Mouse (Mus musculus): Measurements from ENCODE around the gene Mpp3. TPM values are rescaled to one million over a fixed set of nuclear protein-coding genes. Genes with fewer than 3 reads are reported as not detected.

Mpp3 gene
- polyA plus RNA-seq, 1 experiment from 2014 or later: 34.2 TPM

DNA sequence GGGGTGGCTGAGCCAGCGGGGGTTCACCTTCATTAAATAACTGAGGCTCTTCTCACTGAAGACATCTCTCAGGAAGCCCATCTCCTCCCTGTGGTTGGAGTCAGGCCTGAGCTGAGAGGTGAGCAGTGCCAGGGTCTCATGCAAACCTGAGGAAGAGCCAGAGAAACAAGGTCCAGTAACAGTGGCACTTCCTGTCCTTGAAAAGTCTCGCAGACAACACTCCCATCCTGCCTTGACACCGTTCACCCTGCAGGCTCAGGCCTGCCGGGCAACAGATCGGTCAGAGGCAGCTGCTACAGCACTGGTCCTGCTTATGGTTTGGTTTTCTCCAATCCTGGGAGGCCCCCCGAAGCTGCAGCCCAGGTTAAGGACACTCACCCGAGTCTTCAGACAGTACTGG, 2.9 kb downstream of the Mpp3 start:
- DNase-seq (ENCODE audit: low spot score): no peak
- WGBS: 39% methylated on average over 7 of the region's 7 CpGs
- peaks cover 23% of the 10 kb centered on the region for H3K4me1 ChIP-seq (ENCODE audit: control insufficient read depth, insufficient read depth, low read length)

DNA sequence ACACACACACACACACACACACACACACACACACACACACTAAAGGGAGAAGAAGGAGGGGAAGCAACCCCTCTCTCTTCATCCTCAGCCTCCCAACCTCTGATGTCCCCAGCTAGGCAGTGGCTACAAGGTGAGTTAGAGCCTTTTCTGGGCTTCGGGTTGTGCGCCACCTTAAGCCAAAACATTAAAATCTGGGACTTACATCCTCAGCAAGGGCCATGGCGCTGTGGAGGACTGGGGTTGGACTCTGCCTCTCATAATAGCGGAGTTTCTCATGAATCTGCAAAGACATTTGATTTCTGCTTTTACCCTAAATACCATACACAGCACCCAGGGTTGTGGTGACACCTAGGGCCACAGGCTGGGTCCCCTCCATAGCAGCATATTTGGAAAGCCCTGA, 3.4 kb downstream of the Mpp3 start:
- Histone ChIP-seq H3K9ac (ENCODE audit: low read length) (peak overlapping the region; percentile 29; the same call in 1 of the 2 replicates), H3K4me2 (ENCODE audit: low read length) (peak overlapping the region; percentile 77), H3K4me1 (ENCODE audit: control insufficient read depth, insufficient read depth, low read length) (peaks cover 24% of the 10 kb centered on the region), H3K4me3 (ENCODE audit: low read depth, low read length) (0 out of 2 replicates have a peak overlapping the region, but pooled peaks have one; percentile 67), H3K36me3 (ENCODE audit: control insufficient read depth, insufficient read depth, low read length) (peaks cover 3% of the 10 kb centered on the region; the same call in 1 of the 2 replicates), H3K27ac (ENCODE audit: low read depth, low read length) (0 out of 2 replicates have a peak overlapping the region, but pooled peaks have one; percentile 16), H3K27me3 (replicated peaks; ENCODE audit: control insufficient read depth, insufficient read depth, low read length) (no peaks in the 10 kb centered on the region), H3K9me3 (replicated peaks; ENCODE audit: control insufficient read depth, low read length) (no peaks in the 10 kb centered on the region)
- no peak for ATAC-seq
- no peak for DNase-seq (ENCODE audit: low spot score)
- WGBS: 78% methylated on average over 4 of the region's 4 CpGs

More for the DNA sequence above, 2.9 kb downstream of the Mpp3 start:
- Histone ChIP-seq H3K4me2 (ENCODE audit: low read length) (peak overlapping the region; percentile 77), H3K9ac (ENCODE audit: low read length) (peak overlapping the region; percentile 29; the same call in 1 of the 2 replicates), H3K36me3 (ENCODE audit: control insufficient read depth, insufficient read depth, low read length) (peaks cover 3% of the 10 kb centered on the region; the same call in 1 of the 2 replicates), H3K27ac (ENCODE audit: low read depth, low read length) (no peak overlapping the region), H3K27me3 (replicated peaks; ENCODE audit: control insufficient read depth, insufficient read depth, low read length) (no peaks in the 10 kb centered on the region), H3K9me3 (replicated peaks; ENCODE audit: control insufficient read depth, low read length) (no peaks in the 10 kb centered on the region), H3K4me3 (ENCODE audit: low read depth, low read length) (peak overlapping the region; percentile 67)
- ATAC-seq: no peak

DNA sequence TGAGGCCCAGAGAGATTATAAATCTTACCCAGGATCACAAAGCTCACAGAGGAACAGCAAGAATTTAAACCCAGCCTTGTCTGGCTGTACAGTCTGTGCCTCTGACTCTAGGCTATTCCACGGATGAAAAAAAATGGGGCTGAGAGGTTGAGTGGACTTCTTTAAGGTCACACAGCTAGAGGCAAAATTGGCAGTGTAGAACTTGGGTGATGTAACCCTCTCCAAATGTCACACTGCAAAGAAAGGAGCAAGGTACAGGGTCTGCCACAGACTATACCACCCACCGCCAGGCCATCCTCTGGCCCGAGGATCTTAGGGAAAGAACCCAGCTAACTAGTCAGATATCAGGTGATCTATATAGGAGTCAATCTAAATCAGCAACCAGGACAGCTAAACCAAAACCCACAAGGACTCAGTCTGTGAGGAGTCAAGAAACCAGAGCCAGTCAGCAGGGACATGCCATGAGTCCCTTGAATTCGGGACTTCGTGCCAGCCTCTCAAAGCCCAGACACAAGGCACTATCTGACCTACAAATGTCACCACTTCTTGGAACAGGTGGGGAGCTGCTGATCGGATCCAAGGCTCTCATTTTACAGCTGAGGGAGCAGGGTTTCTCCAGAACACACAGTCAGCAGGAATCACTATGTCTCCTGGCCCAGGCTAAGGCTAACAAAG, 4.0 kb downstream of the Mpp3 start:
- H3K4me3 ChIP-seq (ENCODE audit: low read depth, low read length): no peak overlapping the region
- no peak overlapping the region for H3K4me2 ChIP-seq (ENCODE audit: low read length)
- WGBS: 84% methylated on average over 6 of the region's 6 CpGs
- peaks cover 3% of the 10 kb centered on the region; the same call in 1 of the 2 replicates for H3K36me3 ChIP-seq (ENCODE audit: control insufficient read depth, insufficient read depth, low read length)
- H3K9ac ChIP-seq (ENCODE audit: low read length): no peak overlapping the region
- H3K27me3 ChIP-seq (replicated peaks; ENCODE audit: control insufficient read depth, insufficient read depth, low read length): no peaks in the 10 kb centered on the region
- ATAC-seq (no peak), DNase-seq (ENCODE audit: low spot score) (no peak)
- no peak overlapping the region for H3K27ac ChIP-seq (ENCODE audit: low read depth, low read length)
- no peaks in the 10 kb centered on the region for H3K9me3 ChIP-seq (replicated peaks; ENCODE audit: control insufficient read depth, low read length)
- peaks cover 28% of the 10 kb centered on the region for H3K4me1 ChIP-seq (ENCODE audit: control insufficient read depth, insufficient read depth, low read length)

DNA sequence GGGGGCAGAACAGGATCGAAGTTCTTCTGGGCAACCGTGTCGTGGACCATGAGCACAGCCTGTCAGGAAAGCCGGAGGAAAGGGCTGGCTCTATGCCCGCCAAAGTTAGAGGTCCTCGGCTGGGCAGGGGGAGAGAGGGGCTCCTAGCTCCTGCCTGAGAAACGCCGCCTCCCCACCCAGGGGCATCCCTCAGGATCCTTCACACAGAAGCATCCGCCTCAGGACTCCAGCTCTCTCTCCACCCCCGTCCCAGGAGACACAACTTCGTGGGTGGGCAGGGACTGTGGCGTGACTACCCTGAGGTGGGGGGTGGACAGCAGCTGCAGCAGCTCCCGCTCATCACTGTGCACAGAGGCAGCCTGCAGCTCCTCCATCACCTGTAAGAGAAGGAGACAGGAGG, 4.9 kb downstream of the Mpp3 start:
- Histone ChIP-seq H3K4me2 (ENCODE audit: low read length) (no peak overlapping the region), H3K9me3 (replicated peaks; ENCODE audit: control insufficient read depth, low read length) (no peaks in the 10 kb centered on the region), H3K36me3 (ENCODE audit: control insufficient read depth, insufficient read depth, low read length) (peaks cover 7% of the 10 kb centered on the region; the same call in 1 of the 2 replicates), H3K4me3 (ENCODE audit: low read depth, low read length) (no peak overlapping the region), H3K27me3 (replicated peaks; ENCODE audit: control insufficient read depth, insufficient read depth, low read length) (no peaks in the 10 kb centered on the region), H3K27ac (ENCODE audit: low read depth, low read length) (no peak overlapping the region), H3K4me1 (ENCODE audit: control insufficient read depth, insufficient read depth, low read length) (peaks cover 28% of the 10 kb centered on the region), H3K9ac (ENCODE audit: low read length) (no peak overlapping the region)
- 82% methylated on average over 13 of the region's 13 CpGs for whole genome bisulfite sequencing
- ATAC-seq: no peak
- DNase-seq (ENCODE audit: low spot score): no peak

DNA sequence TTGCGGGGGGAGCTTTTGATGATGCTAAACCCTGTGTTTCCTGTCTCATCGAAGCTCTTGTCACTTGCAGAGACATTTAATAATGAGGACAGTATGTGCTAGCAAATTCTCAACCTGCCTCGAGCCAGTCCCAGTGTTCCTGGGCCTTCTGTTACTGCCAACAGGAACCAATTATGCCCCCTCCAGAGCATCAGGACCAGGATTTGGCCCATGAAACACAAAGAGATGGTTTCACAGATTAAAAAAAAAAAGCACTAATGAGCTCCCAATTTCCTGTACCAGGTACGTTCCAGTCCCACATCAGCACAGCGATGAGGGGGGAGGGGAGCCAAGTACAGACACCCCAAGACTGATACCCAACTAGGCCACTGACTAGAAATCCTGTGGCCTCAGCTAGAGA, 7.1 kb downstream of the Mpp3 start:
- H3K36me3 ChIP-seq (ENCODE audit: control insufficient read depth, insufficient read depth, low read length): peaks cover 23% of the 10 kb centered on the region
- no peaks in the 10 kb centered on the region for H3K9me3 ChIP-seq (replicated peaks; ENCODE audit: control insufficient read depth, low read length)
- no peak for ATAC-seq
- no peak for DNase-seq (ENCODE audit: low spot score)
- no peak overlapping the region for H3K27ac ChIP-seq (ENCODE audit: low read depth, low read length)
- H3K27me3 ChIP-seq (replicated peaks; ENCODE audit: control insufficient read depth, insufficient read depth, low read length): no peaks in the 10 kb centered on the region
- no peak overlapping the region for H3K4me2 ChIP-seq (ENCODE audit: low read length)
- no peak overlapping the region for H3K9ac ChIP-seq (ENCODE audit: low read length)
- WGBS: 58% methylated on average over 5 of the region's 5 CpGs
- H3K4me3 ChIP-seq (ENCODE audit: low read depth, low read length): no peak overlapping the region
- peaks cover 17% of the 10 kb centered on the region for H3K4me1 ChIP-seq (ENCODE audit: control insufficient read depth, insufficient read depth, low read length)

DNA sequence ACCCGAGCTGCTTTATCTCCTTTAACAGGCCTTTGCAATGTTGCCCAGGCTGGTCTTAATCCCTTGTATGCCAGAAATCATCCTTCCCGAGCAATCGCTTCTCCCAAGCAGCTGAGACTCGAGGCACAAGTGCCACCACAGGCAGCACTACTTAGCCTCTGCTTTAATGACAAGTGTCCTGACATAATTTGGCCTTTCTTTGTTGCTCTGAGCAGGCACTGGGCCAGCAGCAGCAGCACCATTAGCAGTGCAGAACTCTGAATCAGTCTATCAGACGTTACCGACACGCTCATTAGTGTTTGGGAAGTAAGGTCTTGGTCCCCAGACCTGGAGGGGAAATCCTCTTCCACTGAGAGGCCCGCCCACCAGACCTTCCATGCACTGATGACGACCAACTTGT, 8.5 kb downstream of the Mpp3 start:
- no peaks in the 10 kb centered on the region for H3K9me3 ChIP-seq (replicated peaks; ENCODE audit: control insufficient read depth, low read length)
- H3K36me3 ChIP-seq (ENCODE audit: control insufficient read depth, insufficient read depth, low read length): peaks cover 29% of the 10 kb centered on the region
- H3K4me2 ChIP-seq (ENCODE audit: low read length): no peak overlapping the region
- WGBS: 28% methylated on average over 9 of the region's 9 CpGs
- H3K4me3 ChIP-seq (ENCODE audit: low read depth, low read length): no peak overlapping the region
- H3K27me3 ChIP-seq (replicated peaks; ENCODE audit: control insufficient read depth, insufficient read depth, low read length): no peaks in the 10 kb centered on the region
- DNase-seq (ENCODE audit: low spot score) (peak; percentile 55), ATAC-seq (no peak; the same call in 1 of the 2 replicates)
- H3K9ac ChIP-seq (ENCODE audit: low read length): no peak overlapping the region
- peaks cover 6% of the 10 kb centered on the region; the same call in 1 of the 2 replicates for H3K4me1 ChIP-seq (ENCODE audit: control insufficient read depth, insufficient read depth, low read length)
- H3K27ac ChIP-seq (ENCODE audit: low read depth, low read length): no peak overlapping the region

DNA sequence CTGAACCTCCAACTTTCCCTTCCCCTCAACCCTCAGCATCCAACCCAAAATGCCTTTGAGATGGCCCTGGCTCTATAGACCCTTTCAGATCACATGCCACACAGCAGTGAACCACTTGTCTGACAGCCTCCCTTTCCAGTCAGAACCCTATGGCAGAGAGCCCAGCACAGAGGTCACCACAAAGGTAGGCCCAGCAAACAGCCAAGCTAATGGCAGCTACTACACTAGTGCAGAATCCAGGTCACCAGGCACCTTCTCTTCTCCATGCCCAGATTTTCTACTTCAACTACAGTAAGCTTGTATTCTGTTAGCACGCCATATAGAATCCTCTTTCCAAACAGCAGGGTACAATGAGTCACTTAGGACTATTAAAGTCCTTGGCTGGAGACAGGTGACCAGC, 12.1 kb downstream of the Mpp3 start:
- H3K9ac ChIP-seq (ENCODE audit: low read length): no peak overlapping the region
- WGBS: 100% methylated on average over 1 of the region's 1 CpGs
- H3K4me3 ChIP-seq (ENCODE audit: low read depth, low read length): no peak overlapping the region
- no peak for DNase-seq (ENCODE audit: low spot score)
- H3K4me2 ChIP-seq (ENCODE audit: low read length): no peak overlapping the region
- no peaks in the 10 kb centered on the region for H3K9me3 ChIP-seq (replicated peaks; ENCODE audit: control insufficient read depth, low read length)
- H3K27me3 ChIP-seq (replicated peaks; ENCODE audit: control insufficient read depth, insufficient read depth, low read length): no peaks in the 10 kb centered on the region
- peaks cover 58% of the 10 kb centered on the region for H3K36me3 ChIP-seq (ENCODE audit: control insufficient read depth, insufficient read depth, low read length)
- H3K27ac ChIP-seq (ENCODE audit: low read depth, low read length): no peak overlapping the region
- H3K4me1 ChIP-seq (ENCODE audit: control insufficient read depth, insufficient read depth, low read length): peaks cover 6% of the 10 kb centered on the region; the same call in 1 of the 2 replicates
- ATAC-seq: no peak

DNA sequence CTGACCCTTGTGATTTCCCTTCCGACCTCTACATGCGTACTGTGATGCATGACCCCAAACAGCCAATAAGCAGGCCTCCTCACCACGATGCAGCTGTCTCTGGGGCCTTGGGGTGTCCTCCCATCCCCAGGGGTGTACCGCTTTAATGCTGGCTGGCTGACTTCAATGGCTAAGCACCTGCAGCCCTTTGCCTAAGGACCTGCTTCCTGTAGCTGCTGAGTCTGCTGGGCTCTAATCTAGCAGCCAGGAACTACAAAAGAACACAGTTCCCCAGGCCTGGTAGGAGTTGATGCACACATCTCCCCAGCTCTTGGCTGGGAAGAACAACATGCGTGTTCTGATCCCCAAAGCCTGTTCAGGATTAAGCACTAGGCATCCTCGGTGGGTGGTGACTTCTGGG, 12.8 kb downstream of the Mpp3 start:
- H3K4me1 ChIP-seq (ENCODE audit: control insufficient read depth, insufficient read depth, low read length): peaks cover 10% of the 10 kb centered on the region
- ATAC-seq (no peak), DNase-seq (ENCODE audit: low spot score) (no peak)
- no peak overlapping the region for H3K27ac ChIP-seq (ENCODE audit: low read depth, low read length)
- no peak overlapping the region for H3K4me2 ChIP-seq (ENCODE audit: low read length)
- no peak overlapping the region for H3K9ac ChIP-seq (ENCODE audit: low read length)
- no peaks in the 10 kb centered on the region for H3K27me3 ChIP-seq (replicated peaks; ENCODE audit: control insufficient read depth, insufficient read depth, low read length)
- peaks cover 63% of the 10 kb centered on the region for H3K36me3 ChIP-seq (ENCODE audit: control insufficient read depth, insufficient read depth, low read length)
- 65% methylated on average over 6 of the region's 6 CpGs for WGBS
- no peak overlapping the region for H3K4me3 ChIP-seq (ENCODE audit: low read depth, low read length)
- H3K9me3 ChIP-seq (replicated peaks; ENCODE audit: control insufficient read depth, low read length): no peaks in the 10 kb centered on the region

DNA sequence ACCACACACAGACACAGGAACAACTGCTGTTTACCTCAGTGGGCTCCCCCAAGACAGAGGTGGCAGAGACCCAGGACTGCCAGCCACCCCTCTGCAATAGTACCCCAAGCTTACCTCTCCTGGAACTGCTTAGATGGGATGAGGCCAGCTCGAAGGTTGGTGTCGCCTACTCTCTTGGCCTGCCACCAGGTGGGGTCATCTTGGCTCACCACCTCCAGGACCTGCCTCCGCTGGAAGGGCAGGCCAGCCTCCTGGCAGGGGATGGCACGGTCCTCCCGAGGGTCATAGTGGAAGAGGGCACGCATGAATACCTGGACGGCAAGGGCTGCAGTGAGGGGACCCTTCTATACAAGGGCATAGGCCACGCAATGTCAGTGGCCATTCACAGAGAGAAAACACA, 15.1 kb downstream of the Mpp3 start:
- no peak overlapping the region for H3K27ac ChIP-seq (ENCODE audit: low read depth, low read length)
- DNase-seq (ENCODE audit: low spot score) (no peak), ATAC-seq (no peak)
- H3K4me2 ChIP-seq (ENCODE audit: low read length): no peak overlapping the region
- no peaks in the 10 kb centered on the region for H3K9me3 ChIP-seq (replicated peaks; ENCODE audit: control insufficient read depth, low read length)
- no peak overlapping the region for H3K4me3 ChIP-seq (ENCODE audit: low read depth, low read length)
- 90% methylated on average over 8 of the region's 8 CpGs for WGBS
- peaks cover 76% of the 10 kb centered on the region for H3K36me3 ChIP-seq (ENCODE audit: control insufficient read depth, insufficient read depth, low read length)
- no peak overlapping the region for H3K9ac ChIP-seq (ENCODE audit: low read length)
- no peaks in the 10 kb centered on the region for H3K27me3 ChIP-seq (replicated peaks; ENCODE audit: control insufficient read depth, insufficient read depth, low read length)
- peaks cover 14% of the 10 kb centered on the region for H3K4me1 ChIP-seq (ENCODE audit: control insufficient read depth, insufficient read depth, low read length)

Data from forebrain, embryonic 14.5 days (tissue).